Mouse (Mus musculus): ENCODE data around the gene Ankrd65.

GRCm38 (mm10) chr4:155843231-155843630 lies 53.0 kb downstream of the Ankrd65 start:
- TF ChIP-seq POLR2A (IDR thresholded peaks at IDR 0.05; ENCODE audit: insufficient read depth, low read depth, low read length) = no peak
- TF ChIP-seq CTCF (IDR thresholded peaks at IDR 0.05) = no peak

All from heart, adult 2 months (tissue).